Mouse (Mus musculus) monocyte, adult 59 days (primary cell): Measurements from ENCODE around the gene B4galnt3. TPM values are rescaled to one million over a fixed set of nuclear protein-coding genes. Genes with fewer than 3 reads are reported as not detected.

ENCODE experiments used
- total RNA-seq, 2 experiments: library from RNA; stranded (reverse); gene quantifications; one replicate each; pipeline ENCODE4 v1.2.4; 2023

Gene B4galnt3
- not detected for total RNA-seq

DNA sequence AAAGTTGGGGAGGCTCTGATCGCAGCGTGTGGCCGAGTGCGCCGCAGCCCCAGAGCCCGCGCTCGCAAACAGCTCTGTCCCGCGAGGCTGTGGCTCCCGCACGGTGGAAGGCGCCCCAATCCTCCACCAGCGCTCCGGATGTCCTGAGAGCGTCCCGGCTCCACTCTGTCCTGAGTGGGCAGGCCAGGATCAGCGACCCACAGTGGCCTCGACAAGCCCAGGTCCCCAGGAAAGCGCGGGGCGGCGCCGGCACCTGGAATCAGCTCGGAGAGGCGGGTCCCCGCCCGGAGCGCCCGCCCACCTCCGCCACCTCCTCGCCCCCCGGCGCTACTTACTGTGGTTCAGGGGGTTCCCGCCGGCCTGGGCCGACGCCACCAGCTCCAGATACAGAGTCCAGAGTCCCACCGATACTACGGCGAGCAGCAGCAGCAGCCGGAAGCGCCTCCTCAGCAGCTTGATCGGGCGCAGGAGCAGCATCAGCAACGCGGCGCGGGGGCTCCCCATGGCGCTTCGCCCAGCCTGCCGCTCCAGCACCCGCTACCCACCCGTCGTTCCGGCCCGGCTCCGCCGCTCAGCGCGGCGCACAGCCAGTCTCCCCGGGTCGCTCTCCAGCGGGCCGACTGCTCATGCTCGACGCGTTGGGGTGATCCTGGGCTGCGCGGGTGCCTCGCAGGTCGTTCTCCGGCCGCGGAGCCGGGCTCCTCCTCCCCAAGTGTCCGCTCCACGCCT lies at the start of gene B4galnt3, which contains the start of gene D330020A13Rik:
Gene B4galnt3 (minus strand): TSS at position 504 of the 729 bp plus-strand sequence.
Gene D330020A13Rik (plus strand): TSS at position 309 of the 729 bp plus-strand sequence.

Other genes with a start within 250 kb of the B4galnt3 start
- not detected for gene Ninj2, start 201.2 kb downstream of the B4galnt3 start, total RNA-seq
- gene D330020A13Rik, start 195 bp downstream of the B4galnt3 start, total RNA-seq: not detected
- gene Kdm5a, start 69.6 kb upstream of the B4galnt3 start, total RNA-seq: 10 to 100 TPM; 95.9 to 96.7 TPM
- gene Ccdc77, start 69.8 kb upstream of the B4galnt3 start, total RNA-seq: 1 to 10 TPM; 4.8 to 6.7 TPM
- 100 to 1,000 TPM; 413 to 494 TPM for gene Il17ra, start 168.7 kb upstream of the B4galnt3 start, total RNA-seq
- gene Tmem121b, start 199.2 kb upstream of the B4galnt3 start, total RNA-seq: 1 to 10 TPM; 1.3 to 1.5 TPM
- gene Hdhd5, start 236.8 kb upstream of the B4galnt3 start, total RNA-seq: 10 to 100 TPM; 16.6 to 19.2 TPM